Mouse (Mus musculus): ENCODE results near the gene Fat2. TPM values are rescaled to one million over a fixed set of nuclear protein-coding genes. Genes with fewer than 3 reads are reported as not detected.

The Fat2 gene
- polyA plus RNA-seq, 1 experiment from 2014 or later, result not detected

DNA sequence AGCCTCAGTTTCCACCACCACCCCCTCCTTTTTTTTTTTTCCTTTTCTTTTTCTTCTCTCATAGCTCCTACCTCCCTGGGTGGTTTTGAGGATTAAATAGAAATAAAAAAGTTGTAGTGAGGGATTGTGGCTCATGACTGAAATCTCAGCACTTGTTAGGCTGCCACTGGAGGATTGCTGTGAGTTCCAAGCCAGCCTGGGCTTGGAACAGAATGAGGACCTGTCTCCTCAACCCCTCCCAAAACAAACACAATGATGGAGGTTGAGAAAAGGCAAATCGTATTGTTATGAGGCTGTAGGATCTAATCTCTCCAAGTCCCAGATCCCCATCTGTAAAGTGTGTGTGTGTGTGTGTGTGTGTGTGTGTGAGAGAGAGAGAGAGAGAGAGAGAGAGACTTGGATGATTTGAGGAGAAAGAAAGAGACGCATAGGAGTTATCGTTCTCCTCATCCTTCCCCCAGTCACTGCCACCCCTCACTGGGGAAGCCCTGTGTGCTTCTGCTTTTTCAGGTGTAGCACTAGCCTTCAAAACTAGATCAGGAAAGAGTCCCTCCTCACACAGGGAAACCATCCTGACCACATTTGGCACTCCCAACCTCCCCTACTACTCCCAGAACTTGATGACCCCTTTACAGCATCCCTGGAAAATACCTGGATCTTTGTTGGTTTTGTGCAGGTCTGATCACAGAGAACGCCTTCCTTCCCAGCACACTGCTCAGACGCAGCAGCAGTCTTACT is 837 bp upstream of the Fat2 start:
- no peak for ATAC-seq (ENCODE audit: low read depth)
- Histone ChIP-seq H3K4me3 (ENCODE audit: low read depth, low read length) (no peak overlapping the region), H3K36me3 (ENCODE audit: control insufficient read depth, insufficient read depth) (no peaks in the 10 kb centered on the region), H3K27me3 (ENCODE audit: control insufficient read depth, insufficient read depth, low read depth, low read length) (no peaks in the 10 kb centered on the region), H3K27ac (ENCODE audit: low read length) (no peak overlapping the region), H3K4me1 (ENCODE audit: control insufficient read depth, low read depth, low read length) (no peaks in the 10 kb centered on the region), H3K4me2 (ENCODE audit: low read depth, low read length) (no peak overlapping the region), H3K9ac (ENCODE audit: low read depth, low read length) (no peak overlapping the region), H3K9me3 (replicated peaks; ENCODE audit: control insufficient read depth, low read length) (no peaks in the 10 kb centered on the region)
- 43% methylated on average over 5 of the region's 5 CpGs for WGBS (ENCODE audit: insufficient replicate concordance)

DNA sequence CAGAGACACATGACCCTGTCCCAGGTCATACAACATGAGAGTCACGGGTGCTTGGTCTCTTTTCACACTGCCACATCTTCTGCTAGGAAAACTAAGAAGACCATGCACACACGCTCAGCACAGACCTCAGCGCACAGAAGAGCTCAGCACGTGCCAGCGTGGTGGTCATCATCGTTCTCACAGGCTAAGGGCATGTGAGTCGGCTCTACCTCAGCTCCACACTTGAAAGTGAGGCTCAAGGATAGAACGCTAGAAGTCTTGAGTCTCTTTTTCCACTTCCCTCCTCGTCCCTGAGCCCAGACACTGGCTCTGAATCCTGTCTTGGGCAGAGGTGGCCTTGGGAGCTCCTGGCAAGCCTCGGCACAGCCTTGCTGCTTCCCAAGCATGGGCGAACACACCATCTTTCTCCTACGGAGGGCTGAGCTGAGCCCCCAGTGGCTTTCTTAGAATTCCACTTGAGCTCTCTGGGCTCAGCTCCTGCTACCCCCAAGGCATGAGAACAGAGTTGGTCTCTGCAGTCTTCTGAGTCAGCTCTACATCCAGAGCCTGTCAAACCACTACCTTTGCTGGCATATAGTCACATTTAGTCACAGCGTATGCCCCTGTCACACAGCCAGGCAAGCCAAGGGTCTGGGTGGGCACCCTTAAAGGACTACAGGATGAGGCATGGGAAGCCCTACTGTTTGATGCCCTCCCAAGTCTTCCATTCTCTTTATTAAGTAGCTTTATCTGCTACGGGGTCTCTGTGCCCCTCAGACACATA is 869 bp downstream of the Fat2 start:
- no peak overlapping the region for H3K4me3 ChIP-seq (ENCODE audit: low read depth, low read length)
- no peak overlapping the region for H3K9ac ChIP-seq (ENCODE audit: low read depth, low read length)
- H3K4me1 ChIP-seq (ENCODE audit: control insufficient read depth, low read depth, low read length), result no peaks in the 10 kb centered on the region
- no peak overlapping the region for H3K27ac ChIP-seq (ENCODE audit: low read length)
- H3K36me3 ChIP-seq (ENCODE audit: control insufficient read depth, insufficient read depth), result no peaks in the 10 kb centered on the region
- no peaks in the 10 kb centered on the region for H3K9me3 ChIP-seq (replicated peaks; ENCODE audit: control insufficient read depth, low read length)
- H3K27me3 ChIP-seq (ENCODE audit: control insufficient read depth, insufficient read depth, low read depth, low read length), result no peaks in the 10 kb centered on the region
- no peak for ATAC-seq (ENCODE audit: low read depth)
- no peak overlapping the region for H3K4me2 ChIP-seq (ENCODE audit: low read depth, low read length)
- 64% methylated on average over 14 of the region's 14 CpGs for WGBS (ENCODE audit: insufficient replicate concordance)

DNA sequence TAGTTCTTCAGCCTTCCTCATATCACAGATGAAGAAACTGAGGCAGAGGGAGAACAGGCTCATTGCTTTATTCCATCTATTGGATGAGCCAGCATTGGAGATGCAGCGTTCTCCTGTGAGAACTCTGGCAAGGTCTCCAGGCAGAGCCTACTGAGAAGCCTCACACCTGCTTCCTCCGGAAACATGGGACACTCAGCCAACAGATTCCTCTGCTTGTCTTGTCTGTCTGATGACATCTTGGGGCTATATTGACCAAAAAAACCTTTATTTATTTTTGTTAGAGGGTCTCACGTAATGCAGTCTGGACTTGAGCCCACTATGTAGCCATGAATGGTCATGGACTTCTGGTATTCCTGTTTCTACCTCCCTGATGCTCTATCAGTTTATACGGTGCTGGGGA is 1.8 kb downstream of the Fat2 start:
- H3K4me2 ChIP-seq (ENCODE audit: low read depth, low read length), result no peak overlapping the region
- no peaks in the 10 kb centered on the region for H3K36me3 ChIP-seq (ENCODE audit: control insufficient read depth, insufficient read depth)
- H3K9ac ChIP-seq (ENCODE audit: low read depth, low read length), result no peak overlapping the region
- no peak for ATAC-seq (ENCODE audit: low read depth)
- H3K27ac ChIP-seq (ENCODE audit: low read length), result no peak overlapping the region
- H3K9me3 ChIP-seq (replicated peaks; ENCODE audit: control insufficient read depth, low read length), result no peaks in the 10 kb centered on the region
- no peak overlapping the region for H3K4me3 ChIP-seq (ENCODE audit: low read depth, low read length)
- H3K4me1 ChIP-seq (ENCODE audit: control insufficient read depth, low read depth, low read length), result no peaks in the 10 kb centered on the region; the same call in 1 of the 2 replicates
- 64% methylated on average over 4 of the region's 4 CpGs for WGBS (ENCODE audit: insufficient replicate concordance)
- H3K27me3 ChIP-seq (ENCODE audit: control insufficient read depth, insufficient read depth, low read depth, low read length), result no peaks in the 10 kb centered on the region

DNA sequence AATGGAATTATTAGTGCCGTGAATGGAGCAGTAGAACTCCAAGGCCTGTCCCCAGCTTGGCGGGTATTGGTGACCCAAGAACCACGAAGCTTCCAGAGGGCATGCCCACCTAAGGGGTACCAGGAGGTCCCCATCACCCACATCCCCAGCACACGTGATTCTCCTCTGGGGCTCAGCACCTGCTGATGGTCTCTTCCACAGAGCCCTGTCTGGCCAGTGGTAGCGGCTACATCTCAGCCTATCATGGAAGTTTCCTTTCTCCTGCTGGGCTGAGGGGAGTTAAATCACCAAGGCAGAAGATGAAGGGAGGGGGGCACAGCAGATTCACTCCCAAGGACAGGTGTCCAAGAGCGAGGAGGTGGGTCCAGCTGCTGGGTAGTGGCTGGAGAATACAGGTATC is 2.3 kb downstream of the Fat2 start:
- H3K4me1 ChIP-seq (ENCODE audit: control insufficient read depth, low read depth, low read length), result no peaks in the 10 kb centered on the region; the same call in 1 of the 2 replicates
- H3K27me3 ChIP-seq (ENCODE audit: control insufficient read depth, insufficient read depth, low read depth, low read length), result no peaks in the 10 kb centered on the region
- H3K9ac ChIP-seq (ENCODE audit: low read depth, low read length), result no peak overlapping the region
- no peaks in the 10 kb centered on the region for H3K9me3 ChIP-seq (replicated peaks; ENCODE audit: control insufficient read depth, low read length)
- no peaks in the 10 kb centered on the region for H3K36me3 ChIP-seq (ENCODE audit: control insufficient read depth, insufficient read depth)
- no peak for ATAC-seq (ENCODE audit: low read depth)
- H3K4me2 ChIP-seq (ENCODE audit: low read depth, low read length), result no peak overlapping the region
- H3K4me3 ChIP-seq (ENCODE audit: low read depth, low read length), result no peak overlapping the region
- 57% methylated on average over 6 of the region's 6 CpGs for WGBS (ENCODE audit: insufficient replicate concordance)
- no peak overlapping the region for H3K27ac ChIP-seq (ENCODE audit: low read length)

DNA sequence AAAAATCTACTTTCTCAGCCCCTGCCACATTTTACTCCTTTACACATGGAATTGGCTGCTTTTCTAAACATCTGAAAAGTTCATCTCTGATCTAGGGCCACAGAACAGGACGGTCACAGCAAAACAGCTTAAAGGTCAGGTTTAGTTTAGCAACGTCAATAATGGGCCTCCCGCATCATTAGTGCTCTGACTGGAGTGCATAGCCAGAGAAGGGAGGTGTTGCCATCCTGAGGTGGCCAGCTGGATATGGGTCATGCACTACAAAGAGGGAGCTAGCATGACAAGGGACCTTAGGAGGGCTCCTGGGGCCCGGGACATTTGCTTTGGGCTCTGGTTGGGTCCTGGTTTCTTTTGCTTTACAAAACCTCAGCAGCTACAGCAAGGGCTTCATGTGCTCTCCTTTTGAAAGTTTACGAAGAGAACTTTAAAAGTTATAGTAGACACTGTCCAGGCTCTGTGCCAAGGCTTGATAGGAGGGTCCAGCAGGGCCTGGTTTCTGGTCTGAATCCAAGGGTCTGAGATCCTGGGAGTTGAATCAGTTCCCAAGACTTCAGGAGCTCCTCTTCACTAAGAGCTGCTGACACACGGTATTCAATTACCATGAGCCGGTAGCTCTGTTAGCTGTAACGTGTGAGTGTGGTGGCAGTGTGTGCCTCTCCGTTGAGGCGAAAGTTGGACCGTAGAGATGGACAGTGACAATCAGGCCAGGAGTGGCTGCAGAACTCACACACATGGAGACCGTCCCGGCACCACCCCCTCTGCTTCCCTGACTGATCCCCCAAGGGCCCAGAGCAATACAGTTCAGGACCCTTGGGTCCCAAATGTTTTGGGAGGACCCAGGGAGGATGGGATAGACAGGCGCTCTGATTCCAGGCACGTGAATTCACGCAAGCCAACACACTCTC is 6.2 kb downstream of the Fat2 start:
- Histone ChIP-seq H3K27ac (ENCODE audit: low read length) (no peak overlapping the region), H3K9ac (ENCODE audit: low read depth, low read length) (no peak overlapping the region)
- WGBS (ENCODE audit: insufficient replicate concordance), result 65% methylated on average over 16 of the region's 16 CpGs

DNA sequence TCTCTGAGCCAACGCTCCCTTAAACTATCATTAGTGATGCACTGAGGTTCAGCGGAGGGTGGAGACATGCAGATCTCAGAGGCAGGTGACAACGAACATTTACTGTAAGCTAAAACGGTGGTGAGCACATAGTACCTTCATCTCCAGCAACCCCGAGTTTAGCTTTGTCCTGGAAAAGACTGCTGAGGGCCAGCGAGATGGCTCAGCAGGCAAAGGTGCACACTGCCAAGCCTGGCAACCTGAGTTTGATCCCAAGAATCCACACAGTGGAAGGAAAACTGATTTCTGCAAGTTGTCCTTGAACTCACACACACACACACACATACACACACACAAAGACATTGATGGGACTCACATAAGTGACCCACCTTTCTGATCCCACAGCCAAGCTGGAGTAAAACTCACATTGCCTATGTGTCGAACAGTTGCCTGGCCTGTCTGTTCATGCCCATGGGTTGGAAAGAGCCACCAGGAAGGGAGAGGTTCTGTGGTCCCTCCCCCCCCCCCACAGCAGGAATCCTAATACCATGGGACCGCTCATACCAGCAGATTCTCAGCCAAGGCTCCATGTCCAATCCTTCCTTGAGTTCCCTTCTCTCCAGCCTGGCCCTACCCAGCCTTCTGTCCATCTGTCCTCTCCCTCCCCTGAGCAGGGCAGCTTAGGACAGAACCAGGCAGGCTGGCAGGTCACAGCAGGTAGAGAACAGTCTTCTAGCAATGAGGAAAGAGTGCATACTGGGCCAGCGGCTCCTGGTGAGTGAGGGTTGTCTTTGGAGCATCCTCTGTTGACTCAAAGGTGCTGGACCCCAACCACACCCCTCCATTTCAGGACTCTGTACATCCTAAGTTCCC is 8.6 kb downstream of the Fat2 start:
- Histone ChIP-seq H3K4me1 (ENCODE audit: control insufficient read depth, low read depth, low read length) (no peaks in the 10 kb centered on the region; the same call in 1 of the 2 replicates), H3K27ac (ENCODE audit: low read length) (no peak overlapping the region), H3K36me3 (ENCODE audit: control insufficient read depth, insufficient read depth) (no peaks in the 10 kb centered on the region), H3K9me3 (replicated peaks; ENCODE audit: control insufficient read depth, low read length) (no peaks in the 10 kb centered on the region), H3K4me3 (ENCODE audit: low read depth, low read length) (no peak overlapping the region), H3K9ac (ENCODE audit: low read depth, low read length) (no peak overlapping the region), H3K4me2 (ENCODE audit: low read depth, low read length) (no peak overlapping the region), H3K27me3 (ENCODE audit: control insufficient read depth, insufficient read depth, low read depth, low read length) (no peaks in the 10 kb centered on the region)
- 57% methylated on average over 9 of the region's 9 CpGs for WGBS (ENCODE audit: insufficient replicate concordance)
- no peak for ATAC-seq (ENCODE audit: low read depth)

More for the DNA sequence above, 6.2 kb downstream of the Fat2 start:
- Histone ChIP-seq H3K36me3 (ENCODE audit: control insufficient read depth, insufficient read depth) (no peaks in the 10 kb centered on the region), H3K9me3 (replicated peaks; ENCODE audit: control insufficient read depth, low read length) (no peaks in the 10 kb centered on the region), H3K4me1 (ENCODE audit: control insufficient read depth, low read depth, low read length) (no peaks in the 10 kb centered on the region; the same call in 1 of the 2 replicates), H3K27me3 (ENCODE audit: control insufficient read depth, insufficient read depth, low read depth, low read length) (no peaks in the 10 kb centered on the region), H3K4me3 (ENCODE audit: low read depth, low read length) (no peak overlapping the region), H3K4me2 (ENCODE audit: low read depth, low read length) (no peak overlapping the region)
- no peak for ATAC-seq (ENCODE audit: low read depth)

DNA sequence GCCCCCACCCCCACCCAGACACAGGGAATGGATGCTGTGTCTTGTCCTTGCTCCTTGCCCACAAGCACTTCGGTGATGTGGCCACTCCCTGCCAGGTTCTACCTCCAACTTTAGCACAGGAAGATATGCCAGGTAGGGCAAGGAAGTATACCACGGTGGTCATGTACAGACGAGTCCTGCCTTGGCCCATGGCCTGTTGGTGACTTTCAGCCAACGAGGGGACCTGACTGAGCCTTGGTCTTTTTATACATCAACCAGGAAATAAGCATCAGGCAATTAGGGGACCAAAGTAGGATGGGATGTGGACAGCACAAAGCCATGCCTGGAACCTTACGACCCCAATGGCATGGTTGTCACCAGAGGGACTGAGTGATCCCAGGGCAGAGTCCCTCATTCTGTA is 9.3 kb downstream of the Fat2 start:
- 56% methylated on average over 5 of the region's 5 CpGs for WGBS (ENCODE audit: insufficient replicate concordance)
- H3K27ac ChIP-seq (ENCODE audit: low read length), result no peak overlapping the region

DNA sequence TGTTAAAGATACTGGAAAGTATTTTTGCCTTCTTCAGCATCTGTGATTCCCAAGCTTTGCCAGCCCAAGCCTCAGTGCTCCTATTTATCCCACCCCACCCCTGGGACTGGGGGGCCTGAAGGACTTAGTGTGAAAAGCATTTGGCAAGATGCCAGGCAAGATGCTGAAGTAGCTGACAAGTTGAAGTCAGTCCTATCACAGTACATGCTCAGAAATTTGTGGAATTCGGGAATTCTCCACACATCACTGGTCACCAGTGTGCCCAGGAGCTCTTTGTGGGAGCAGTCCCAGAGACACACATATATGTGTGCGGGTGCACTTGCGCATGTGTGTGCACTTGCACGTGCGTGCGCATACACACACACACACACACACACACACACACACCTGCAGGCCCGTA is 10.2 kb downstream of the Fat2 start:
- no peaks in the 10 kb centered on the region for H3K9me3 ChIP-seq (replicated peaks; ENCODE audit: control insufficient read depth, low read length)
- H3K4me3 ChIP-seq (ENCODE audit: low read depth, low read length), result no peak overlapping the region
- no peaks in the 10 kb centered on the region for H3K27me3 ChIP-seq (ENCODE audit: control insufficient read depth, insufficient read depth, low read depth, low read length)
- no peak overlapping the region for H3K9ac ChIP-seq (ENCODE audit: low read depth, low read length)
- 63% methylated on average over 7 of the region's 7 CpGs for WGBS (ENCODE audit: insufficient replicate concordance)
- H3K4me2 ChIP-seq (ENCODE audit: low read depth, low read length), result no peak overlapping the region
- no peaks in the 10 kb centered on the region; the same call in 1 of the 2 replicates for H3K4me1 ChIP-seq (ENCODE audit: control insufficient read depth, low read depth, low read length)
- no peaks in the 10 kb centered on the region for H3K36me3 ChIP-seq (ENCODE audit: control insufficient read depth, insufficient read depth)
- no peak for ATAC-seq (ENCODE audit: low read depth)
- H3K27ac ChIP-seq (ENCODE audit: low read length), result no peak overlapping the region

More for the DNA sequence above, 9.3 kb downstream of the Fat2 start:
- Histone ChIP-seq H3K4me3 (ENCODE audit: low read depth, low read length) (no peak overlapping the region), H3K4me1 (ENCODE audit: control insufficient read depth, low read depth, low read length) (no peaks in the 10 kb centered on the region; the same call in 1 of the 2 replicates), H3K4me2 (ENCODE audit: low read depth, low read length) (no peak overlapping the region), H3K36me3 (ENCODE audit: control insufficient read depth, insufficient read depth) (no peaks in the 10 kb centered on the region), H3K27me3 (ENCODE audit: control insufficient read depth, insufficient read depth, low read depth, low read length) (no peaks in the 10 kb centered on the region), H3K9me3 (replicated peaks; ENCODE audit: control insufficient read depth, low read length) (no peaks in the 10 kb centered on the region), H3K9ac (ENCODE audit: low read depth, low read length) (no peak overlapping the region)
- ATAC-seq (ENCODE audit: low read depth), result no peak

All from liver, embryonic 16.5 days (tissue).